ENCODE assay signal across 8 mouse cellular contexts in the genomic region with DNA sequence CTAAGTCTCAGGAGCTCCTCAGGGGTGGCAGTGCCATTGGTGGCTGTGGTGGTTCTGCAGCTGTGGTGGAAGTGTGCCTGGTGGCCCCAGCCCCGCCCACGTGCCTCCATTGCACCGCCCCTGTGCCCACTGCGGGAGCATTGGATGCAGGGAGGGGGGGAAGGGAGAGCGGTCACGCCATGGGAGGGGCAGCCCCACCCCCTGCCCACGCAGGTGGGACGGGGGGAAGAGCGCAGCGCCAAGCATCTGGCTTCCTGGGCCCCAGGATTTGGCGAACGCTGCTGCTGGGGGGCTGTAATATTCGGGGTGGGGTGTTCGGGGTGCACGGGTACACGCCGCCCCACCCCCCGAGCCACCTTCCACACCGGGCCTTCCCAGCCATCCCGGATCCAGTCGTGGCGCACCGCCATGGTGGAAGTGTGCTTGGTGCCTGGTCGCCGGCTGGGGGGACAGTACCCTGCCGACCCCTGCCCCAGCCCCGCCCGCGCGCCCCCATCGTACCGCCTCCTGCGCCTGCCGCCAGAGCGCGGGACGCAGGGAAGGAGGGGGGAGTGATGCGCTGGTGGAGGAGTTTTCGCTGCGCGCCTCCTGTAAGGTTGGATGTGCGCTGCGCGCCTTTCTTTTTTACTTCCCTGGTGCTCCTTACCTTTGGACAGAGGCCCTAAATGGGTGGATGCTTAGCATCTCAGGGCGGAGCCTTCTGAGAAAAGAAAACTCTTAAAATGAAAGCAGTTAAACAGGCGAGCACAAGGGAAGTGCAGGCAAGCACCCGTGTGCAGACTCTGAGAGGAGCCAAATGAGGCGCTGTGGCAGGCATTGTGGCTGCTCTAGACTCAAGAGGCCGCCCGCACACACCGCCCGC. TPM values are rescaled to one million over a fixed set of nuclear protein-coding genes. Genes with fewer than 3 reads are reported as not detected.
DNase-seq lines count a peak whose midpoint lies in the region; ATAC-seq lines count a peak whose summit lies in the region.

No protein-coding gene starts in this region.

- peak overlapping the region; percentile 50 for H3K4me3 ChIP-seq in limb, embryonic 11.5 days (ENCODE audit: low read depth, low read length)
- H3K4me3 ChIP-seq in midbrain, embryonic 14.5 days (replicated peaks; ENCODE audit: low read depth, low read length) = peak overlapping the region; percentile 60

- 2% methylated on average over 50 of the region's 52 CpGs for WGBS in limb, embryonic 11.5 days
- 1% methylated on average over 47 of the region's 52 CpGs for WGBS in midbrain, embryonic 14.5 days

- H3K4me1 ChIP-seq in limb, embryonic 11.5 days (ENCODE audit: control insufficient read depth, insufficient read depth, low read length) = no peaks in the 10 kb centered on the region
- 0 out of 2 replicates have a peak, but pooled peaks cover 3% of the 10 kb centered on the region for H3K4me1 ChIP-seq in midbrain, embryonic 14.5 days (ENCODE audit: control insufficient read depth, insufficient read depth, low read length)

- peak; percentile 22 to 29 for DNase-seq in cerebellum, postnatal 14 days
- DNase-seq in cerebellum, adult 9-10 months = no peak
- DNase-seq in A20 (ENCODE audit: low read depth, low spot score) = peak; percentile 2
- DNase-seq in brain, adult 2 months (ENCODE audit: low read depth, low spot score) = peak; percentile 75
- DNase-seq in gonadal fat pad, adult 2 months (ENCODE audit: low read depth) = peak; percentile 12
- peak; percentile 77 for DNase-seq in limb, embryonic 11.5 days (ENCODE audit: low spot score)
- DNase-seq in midbrain, embryonic 14.5 days = peak; percentile 81
- peak; percentile 81 for DNase-seq in testis, postnatal 10 days (ENCODE audit: low spot score)

- H3K4me2 ChIP-seq in limb, embryonic 11.5 days (ENCODE audit: low read depth, severe bottlenecking) = peak overlapping the region; percentile 69
- peak overlapping the region; percentile 63 for H3K4me2 ChIP-seq in midbrain, embryonic 14.5 days (ENCODE audit: low read length)

- H3K9ac ChIP-seq in limb, embryonic 11.5 days (ENCODE audit: low read length) = peak overlapping the region; percentile 84
- H3K9ac ChIP-seq in midbrain, embryonic 14.5 days (replicated peaks; ENCODE audit: low read length) = peak overlapping the region; percentile 77

- H3K36me3 ChIP-seq in limb, embryonic 11.5 days (ENCODE audit: control insufficient read depth, insufficient read depth, low read length) = no peaks in the 10 kb centered on the region
- no peaks in the 10 kb centered on the region for H3K36me3 ChIP-seq in midbrain, embryonic 14.5 days (ENCODE audit: control insufficient read depth, insufficient read depth, low read length)

- H3K27me3 ChIP-seq in limb, embryonic 11.5 days (ENCODE audit: control insufficient read depth, insufficient read depth, low read length) = no peaks in the 10 kb centered on the region
- H3K27me3 ChIP-seq in midbrain, embryonic 14.5 days (ENCODE audit: control insufficient read depth, insufficient read depth, low read length) = no peaks in the 10 kb centered on the region

- peak overlapping the region; percentile 56 for H3K27ac ChIP-seq in limb, embryonic 11.5 days (replicated peaks; ENCODE audit: low read depth, low read length)
- H3K27ac ChIP-seq in midbrain, embryonic 14.5 days (replicated peaks; ENCODE audit: low read depth, low read length) = peak overlapping the region; percentile 85

- peaks cover 6% of the 10 kb centered on the region; the same call in 1 of the 2 replicates for H3K9me3 ChIP-seq in limb, embryonic 11.5 days (ENCODE audit: control insufficient read depth, low read length)
- H3K9me3 ChIP-seq in midbrain, embryonic 14.5 days (ENCODE audit: control insufficient read depth, low read length) = no peaks in the 10 kb centered on the region

- ATAC-seq in limb, embryonic 11.5 days (ENCODE audit: insufficient number of reproducible peaks, low FRiP score, low TSS enrichment, low read depth) = peak; percentile 91
- ATAC-seq in midbrain, embryonic 14.5 days (ENCODE audit: low FRiP score, low TSS enrichment) = peak; percentile 91

RNA-seq across cellular contexts. Expression of a gene that starts 31.4 kb away (rescaled TPM):
- polyA plus RNA-seq in gonadal fat pad, adult 2 months (2012; rRNA removed) = not detected in 2 replicates
- not detected in 2 replicates for polyA plus RNA-seq in limb, embryonic 11.5 days (2014; fragmentation: Nextera tagmentation; extraction: Ambion mirVana)
- not detected in 2 replicates for polyA plus RNA-seq in midbrain, embryonic 14.5 days (2014; fragmentation: Nextera tagmentation; extraction: Ambion mirVana)
